Mouse (Mus musculus) inflammation-experienced regulatory T-cells, adult 6 months (primary cell): ENCODE data around the gene Sco2. TPM values are rescaled to one million over a fixed set of nuclear protein-coding genes. Genes with fewer than 3 reads are reported as not detected.

ENCODE experiments used
- ATAC-seq: one replicate; pipeline ENCODE4 v1.8.0; 2017
- polyA plus RNA-seq, 3 experiments: library from polyadenylated mRNA; unstranded; fragments of 100-300 nt; shearing (Covaris generic); gene quantifications; one replicate each; pipeline ENCODE4 v1.2.1; 2017

The Sco2 gene
- polyA plus RNA-seq, 3 experiments from 2014 or later, result 0.82 to 3.4 TPM; not detected in 1

- ATAC-seq, result peak; percentile 90
These were observed 452 bp downstream of the Sco2 start for GRCm38 (mm10) chr15:89373027-89373761.

GRCm38 (mm10) chr15:89372536-89372935 is 1.1 kb downstream of the Sco2 start:
- ATAC-seq, result no peak

- ATAC-seq, result no peak
These were observed 1.6 kb downstream of the Sco2 start for GRCm38 (mm10) chr15:89372068-89372467.

- ATAC-seq, result no peak
These were observed 8.5 kb downstream of the Sco2 start for GRCm38 (mm10) chr15:89365141-89365551.

GRCm38 (mm10) chr15:89363051-89363450 is 10.6 kb downstream of the Sco2 start:
- no peak for ATAC-seq

- ATAC-seq, result no peak
These were observed 14.9 kb downstream of the Sco2 start for GRCm38 (mm10) chr15:89358784-89359183.

- ATAC-seq, result no peak
These were observed 17.3 kb downstream of the Sco2 start for GRCm38 (mm10) chr15:89356372-89356771.

GRCm38 (mm10) chr15:89355241-89356187 is 18.1 kb downstream of the Sco2 start, which contains the start of the genes Lmf2 and Ncaph2:
Lmf2 (minus strand) TSS chr15:89355659.
Ncaph2 (plus strand) TSS chr15:89355719.
- peak; percentile 92 for ATAC-seq

GRCm38 (mm10) chr15:89354455-89354854 is 19.2 kb downstream of the Sco2 start:
- no peak for ATAC-seq

GRCm38 (mm10) chr15:89353837-89354236 is 19.8 kb downstream of the Sco2 start:
- no peak for ATAC-seq

GRCm38 (mm10) chr15:89352795-89353194 is 20.9 kb downstream of the Sco2 start:
- no peak for ATAC-seq

GRCm38 (mm10) chr15:89352054-89352453 is 21.6 kb downstream of the Sco2 start:
- no peak for ATAC-seq

- no peak for ATAC-seq
These were observed 22.3 kb downstream of the Sco2 start for GRCm38 (mm10) chr15:89351302-89351701.

- no peak for ATAC-seq
These were observed 23.2 kb downstream of the Sco2 start for GRCm38 (mm10) chr15:89350447-89350846.

GRCm38 (mm10) chr15:89343325-89343724 is 30.3 kb downstream of the Sco2 start:
- ATAC-seq, result no peak

- ATAC-seq, result no peak
These were observed 32.0 kb downstream of the Sco2 start for GRCm38 (mm10) chr15:89341678-89342077.

- ATAC-seq, result no peak
These were observed 33.5 kb downstream of the Sco2 start for GRCm38 (mm10) chr15:89340136-89340535.

- ATAC-seq, result no peak
These were observed 34.0 kb downstream of the Sco2 start for GRCm38 (mm10) chr15:89339696-89340095.

- no peak for ATAC-seq
These were observed 37.2 kb downstream of the Sco2 start for GRCm38 (mm10) chr15:89336422-89336821.

- no peak for ATAC-seq
These were observed 38.7 kb downstream of the Sco2 start for GRCm38 (mm10) chr15:89334774-89335537.

- ATAC-seq, result no peak
These were observed 39.4 kb downstream of the Sco2 start, which contains the start of gene Miox for GRCm38 (mm10) chr15:89334271-89334670. Miox (plus strand) TSS chr15:89334398.

GRCm38 (mm10) chr15:89326441-89326840 is 47.2 kb downstream of the Sco2 start:
- no peak for ATAC-seq

- ATAC-seq, result no peak
These were observed 50.0 kb downstream of the Sco2 start for GRCm38 (mm10) chr15:89323656-89324055.
